Mouse (Mus musculus): ENCODE results near the gene Kif19a. TPM values are rescaled to one million over a fixed set of nuclear protein-coding genes. Genes with fewer than 3 reads are reported as not detected.

Gene Kif19a
- polyA plus RNA-seq, 1 experiment from 2014 or later = 0.53 TPM

GRCm38 (mm10) chr11:114797176-114797575, 32.0 kb downstream of the Kif19a start:
- Histone ChIP-seq H3K9me3 (replicated peaks; ENCODE audit: control insufficient read depth, low read length) (no peaks in the 10 kb centered on the region; the same call in 1 of the 2 replicates), H3K9ac (ENCODE audit: low read length) (no peak overlapping the region), H3K27ac (ENCODE audit: low read length) (no peak overlapping the region), H3K4me1 (ENCODE audit: control insufficient read depth, insufficient read depth, low read length) (peaks cover 12% of the 10 kb centered on the region), H3K4me3 (replicated peaks; ENCODE audit: low read length) (no peak overlapping the region), H3K27me3 (ENCODE audit: control insufficient read depth, insufficient read depth, low read length) (peaks cover 16% of the 10 kb centered on the region), H3K4me2 (ENCODE audit: low read depth, low read length) (no peak overlapping the region), H3K36me3 (ENCODE audit: control insufficient read depth, insufficient read depth, low read length) (no peaks in the 10 kb centered on the region)
- 82% methylated on average over 7 of the region's 7 CpGs for WGBS
- no peak for ATAC-seq (ENCODE audit: insufficient read depth, low FRiP score)

GRCm38 (mm10) chr11:114797981-114798380, 32.8 kb downstream of the Kif19a start:
- Histone ChIP-seq H3K36me3 (ENCODE audit: control insufficient read depth, insufficient read depth, low read length) (no peaks in the 10 kb centered on the region), H3K4me1 (ENCODE audit: control insufficient read depth, insufficient read depth, low read length) (peaks cover 10% of the 10 kb centered on the region), H3K4me2 (ENCODE audit: low read depth, low read length) (no peak overlapping the region), H3K27ac (ENCODE audit: low read length) (no peak overlapping the region), H3K9me3 (replicated peaks; ENCODE audit: control insufficient read depth, low read length) (no peaks in the 10 kb centered on the region; the same call in 1 of the 2 replicates), H3K9ac (ENCODE audit: low read length) (no peak overlapping the region), H3K4me3 (replicated peaks; ENCODE audit: low read length) (no peak overlapping the region), H3K27me3 (ENCODE audit: control insufficient read depth, insufficient read depth, low read length) (peaks cover 8% of the 10 kb centered on the region)
- WGBS = 77% methylated on average over 3 of the region's 3 CpGs
- ATAC-seq (ENCODE audit: insufficient read depth, low FRiP score) = no peak

GRCm38 (mm10) chr11:114798624-114799023, 33.4 kb downstream of the Kif19a start, which contains the start of gene Gpr142:
Gene Gpr142, plus strand, starts transcription at chr11:114798924.
- Histone ChIP-seq H3K9me3 (replicated peaks; ENCODE audit: control insufficient read depth, low read length) (no peaks in the 10 kb centered on the region; the same call in 1 of the 2 replicates), H3K4me2 (ENCODE audit: low read depth, low read length) (no peak within 1 kb of the TSS), H3K36me3 (ENCODE audit: control insufficient read depth, insufficient read depth, low read length) (no peaks in the 10 kb centered on the region), H3K9ac (ENCODE audit: low read length) (no peak within 1 kb of the TSS), H3K4me1 (ENCODE audit: control insufficient read depth, insufficient read depth, low read length) (peaks cover 10% of the 10 kb centered on the region), H3K4me3 (replicated peaks; ENCODE audit: low read length) (no peak within 1 kb of the TSS), H3K27me3 (ENCODE audit: control insufficient read depth, insufficient read depth, low read length) (peaks cover 2% of the 10 kb centered on the region; the same call in 1 of the 2 replicates), H3K27ac (ENCODE audit: low read length) (no peak within 1 kb of the TSS)
- 94% methylated on average over 3 of the region's 3 CpGs for WGBS
- no peak for ATAC-seq (ENCODE audit: insufficient read depth, low FRiP score)

GRCm38 (mm10) chr11:114801906-114802305, 36.7 kb downstream of the Kif19a start:
- no peak for ATAC-seq (ENCODE audit: insufficient read depth, low FRiP score)
- no peaks in the 10 kb centered on the region; the same call in 1 of the 2 replicates for H3K4me1 ChIP-seq (ENCODE audit: control insufficient read depth, insufficient read depth, low read length)
- no peaks in the 10 kb centered on the region; the same call in 1 of the 2 replicates for H3K9me3 ChIP-seq (replicated peaks; ENCODE audit: control insufficient read depth, low read length)
- no peak overlapping the region for H3K4me2 ChIP-seq (ENCODE audit: low read depth, low read length)
- no peaks in the 10 kb centered on the region for H3K27me3 ChIP-seq (ENCODE audit: control insufficient read depth, insufficient read depth, low read length)
- no peak overlapping the region for H3K4me3 ChIP-seq (replicated peaks; ENCODE audit: low read length)
- no peak overlapping the region for H3K9ac ChIP-seq (ENCODE audit: low read length)
- H3K36me3 ChIP-seq (ENCODE audit: control insufficient read depth, insufficient read depth, low read length) = no peaks in the 10 kb centered on the region
- H3K27ac ChIP-seq (ENCODE audit: low read length) = no peak overlapping the region
- 80% methylated on average over 1 of the region's 1 CpGs for WGBS

GRCm38 (mm10) chr11:114802540-114803267, 37.5 kb downstream of the Kif19a start:
- peak; percentile 38; the same call in 1 of the 2 replicates for ATAC-seq (ENCODE audit: insufficient read depth, low FRiP score)
- Histone ChIP-seq H3K4me3 (replicated peaks; ENCODE audit: low read length) (no peak overlapping the region), H3K9ac (ENCODE audit: low read length) (0 out of 2 replicates have a peak overlapping the region, but pooled peaks have one; percentile 5), H3K9me3 (replicated peaks; ENCODE audit: control insufficient read depth, low read length) (no peaks in the 10 kb centered on the region; the same call in 1 of the 2 replicates), H3K36me3 (ENCODE audit: control insufficient read depth, insufficient read depth, low read length) (no peaks in the 10 kb centered on the region), H3K4me1 (ENCODE audit: control insufficient read depth, insufficient read depth, low read length) (peaks cover 4% of the 10 kb centered on the region), H3K27me3 (ENCODE audit: control insufficient read depth, insufficient read depth, low read length) (no peaks in the 10 kb centered on the region), H3K4me2 (ENCODE audit: low read depth, low read length) (no peak overlapping the region), H3K27ac (ENCODE audit: low read length) (peak overlapping the region; percentile 34; the same call in 1 of the 2 replicates)
- WGBS = 41% methylated on average over 15 of the region's 15 CpGs

GRCm38 (mm10) chr11:114803990-114804389, 38.8 kb downstream of the Kif19a start:
- peaks cover 9% of the 10 kb centered on the region for H3K4me1 ChIP-seq (ENCODE audit: control insufficient read depth, insufficient read depth, low read length)
- H3K36me3 ChIP-seq (ENCODE audit: control insufficient read depth, insufficient read depth, low read length) = no peaks in the 10 kb centered on the region
- no peak for ATAC-seq (ENCODE audit: insufficient read depth, low FRiP score)
- no peaks in the 10 kb centered on the region for H3K27me3 ChIP-seq (ENCODE audit: control insufficient read depth, insufficient read depth, low read length)
- no peak overlapping the region for H3K27ac ChIP-seq (ENCODE audit: low read length)
- no peak overlapping the region for H3K4me2 ChIP-seq (ENCODE audit: low read depth, low read length)
- H3K9ac ChIP-seq (ENCODE audit: low read length) = no peak overlapping the region
- no peaks in the 10 kb centered on the region; the same call in 1 of the 2 replicates for H3K9me3 ChIP-seq (replicated peaks; ENCODE audit: control insufficient read depth, low read length)
- no peak overlapping the region for H3K4me3 ChIP-seq (replicated peaks; ENCODE audit: low read length)
- 63% methylated on average over 8 of the region's 8 CpGs for WGBS

- Histone ChIP-seq H3K27ac (ENCODE audit: low read length) (no peak overlapping the region), H3K9ac (ENCODE audit: low read length) (no peak overlapping the region), H3K4me1 (ENCODE audit: control insufficient read depth, insufficient read depth, low read length) (peaks cover 9% of the 10 kb centered on the region), H3K9me3 (replicated peaks; ENCODE audit: control insufficient read depth, low read length) (no peaks in the 10 kb centered on the region; the same call in 1 of the 2 replicates), H3K4me3 (replicated peaks; ENCODE audit: low read length) (no peak overlapping the region), H3K27me3 (ENCODE audit: control insufficient read depth, insufficient read depth, low read length) (no peaks in the 10 kb centered on the region), H3K36me3 (ENCODE audit: control insufficient read depth, insufficient read depth, low read length) (no peaks in the 10 kb centered on the region), H3K4me2 (ENCODE audit: low read depth, low read length) (no peak overlapping the region)
- ATAC-seq (ENCODE audit: insufficient read depth, low FRiP score) = no peak
- WGBS = 64% methylated on average over 2 of the region's 2 CpGs
Observed at GRCm38 (mm10) chr11:114807025-114807424, 41.8 kb downstream of the Kif19a start.

- Histone ChIP-seq H3K9ac (ENCODE audit: low read length) (no peak overlapping the region), H3K36me3 (ENCODE audit: control insufficient read depth, insufficient read depth, low read length) (no peaks in the 10 kb centered on the region), H3K4me3 (replicated peaks; ENCODE audit: low read length) (no peak overlapping the region), H3K27ac (ENCODE audit: low read length) (no peak overlapping the region), H3K4me1 (ENCODE audit: control insufficient read depth, insufficient read depth, low read length) (peaks cover 9% of the 10 kb centered on the region), H3K9me3 (replicated peaks; ENCODE audit: control insufficient read depth, low read length) (no peaks in the 10 kb centered on the region), H3K4me2 (ENCODE audit: low read depth, low read length) (no peak overlapping the region), H3K27me3 (ENCODE audit: control insufficient read depth, insufficient read depth, low read length) (no peaks in the 10 kb centered on the region)
- WGBS = 25% methylated on average over 14 of the region's 14 CpGs
- peak; percentile 68; the same call in 1 of the 2 replicates for ATAC-seq (ENCODE audit: insufficient read depth, low FRiP score)
Observed at GRCm38 (mm10) chr11:114807686-114808427, 42.7 kb downstream of the Kif19a start.

GRCm38 (mm10) chr11:114809371-114809770, 44.2 kb downstream of the Kif19a start:
- Histone ChIP-seq H3K4me3 (replicated peaks; ENCODE audit: low read length) (no peak overlapping the region), H3K9ac (ENCODE audit: low read length) (no peak overlapping the region), H3K4me2 (ENCODE audit: low read depth, low read length) (no peak overlapping the region), H3K36me3 (ENCODE audit: control insufficient read depth, insufficient read depth, low read length) (no peaks in the 10 kb centered on the region), H3K27ac (ENCODE audit: low read length) (no peak overlapping the region), H3K4me1 (ENCODE audit: control insufficient read depth, insufficient read depth, low read length) (peaks cover 9% of the 10 kb centered on the region), H3K9me3 (replicated peaks; ENCODE audit: control insufficient read depth, low read length) (no peaks in the 10 kb centered on the region), H3K27me3 (ENCODE audit: control insufficient read depth, insufficient read depth, low read length) (no peaks in the 10 kb centered on the region)
- ATAC-seq (ENCODE audit: insufficient read depth, low FRiP score) = no peak
- 76% methylated on average over 1 of the region's 1 CpGs for WGBS

Data from stomach, embryonic 16.5 days (tissue).